Mouse (Mus musculus): ENCODE results near the gene Fbxw8.

- TF ChIP-seq CTCF (IDR thresholded peaks at IDR 0.05; ENCODE audit: low read depth) (no peak), EP300 (IDR thresholded peaks at IDR 0.05; ENCODE audit: low read depth) (no peak)
These were observed 125.1 kb downstream of the Fbxw8 start for GRCm38 (mm10) chr5:118030022-118030675.

All from heart, postnatal 0 days (tissue).